Comparison of ENCODE assay signal across 8 mouse cellular contexts in the genomic region with DNA sequence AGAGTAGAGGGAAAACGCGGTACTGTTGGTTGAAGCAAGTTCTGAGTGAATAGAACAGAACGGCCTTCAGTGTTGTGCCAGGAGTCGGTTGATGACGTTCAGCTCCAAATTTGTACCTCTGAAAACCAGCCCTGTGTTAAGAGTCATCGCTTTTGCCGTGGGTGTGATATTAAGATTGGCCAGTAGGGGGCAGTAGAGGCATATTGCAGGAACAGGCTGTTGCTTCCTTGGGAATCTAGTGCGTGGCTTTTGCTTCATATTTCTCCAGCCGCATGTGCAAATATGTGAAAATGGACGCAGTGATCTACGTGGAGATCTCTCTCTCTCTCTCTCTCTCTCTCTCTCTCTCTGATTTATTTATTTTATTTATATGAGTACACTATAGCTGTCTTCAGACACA. TPM values are rescaled to one million over a fixed set of nuclear protein-coding genes. Genes with fewer than 3 reads are reported as not detected.
A peak's percentile ranks its signal among the peaks of the same experiment; 100 is the strongest.
DNase-seq lines count a peak whose midpoint lies in the region; ATAC-seq lines count a peak whose summit lies in the region.

No protein-coding gene starts in this region.

- H3K36me3 ChIP-seq in embryonic facial prominence, embryonic 12.5 days: no peaks in the 10 kb centered on the region

- H3K9me3 ChIP-seq in embryonic facial prominence, embryonic 12.5 days: no peaks in the 10 kb centered on the region

- no peak overlapping the region for H3K9ac ChIP-seq in embryonic facial prominence, embryonic 12.5 days

- H3K4me2 ChIP-seq in embryonic facial prominence, embryonic 12.5 days (replicated peaks): peak overlapping the region; percentile 16; the same call in 1 of the 2 replicates

- peaks cover 9% of the 10 kb centered on the region; the same call in 1 of the 2 replicates for H3K4me1 ChIP-seq in embryonic facial prominence, embryonic 12.5 days

- no peak for ATAC-seq in embryonic facial prominence, embryonic 12.5 days (ENCODE audit: insufficient number of reproducible peaks, insufficient read depth, low FRiP score, low TSS enrichment)

- no peak overlapping the region for H3K27ac ChIP-seq in embryonic facial prominence, embryonic 12.5 days

- WGBS in embryonic facial prominence, embryonic 12.5 days: 6% methylated on average over 11 of the region's 11 CpGs

- no peaks in the 10 kb centered on the region for H3K27me3 ChIP-seq in embryonic facial prominence, embryonic 12.5 days

- peak; percentile 86 for DNase-seq in ES-CJ7 (ENCODE audit: low read depth, low spot score)
- peak; percentile 92 to 93 for DNase-seq in adrenal gland, postnatal 36 days
- peak; percentile 74 to 89 for DNase-seq in heart, adult 9 months (ENCODE audit: low spot score in 2 of 2)
- DNase-seq in layer of hippocampus, adult 8-10 months (ENCODE audit: low spot score in 2 of 2): peak; percentile 92 to 97
- DNase-seq in lung, postnatal 4 days: peak; percentile 78 to 92
- peak; percentile 90 for DNase-seq in right cerebral cortex, postnatal 25 days
- DNase-seq in urinary bladder, postnatal 4 days (ENCODE audit: low spot score in 2 of 2): peak; percentile 79 to 91

- H3K4me3 ChIP-seq in embryonic facial prominence, embryonic 12.5 days: no peak overlapping the region

RNA-seq across cellular contexts. Expression of a gene that starts 2.1 kb away (rescaled TPM):
- total RNA-seq in adrenal gland, postnatal 36 days (2021): 10 to 100 TPM; 10.6 to 19.6 TPM
- 0.64 and 0.88 TPM in 2 replicates for polyA plus RNA-seq in embryonic facial prominence, embryonic 12.5 days (2016; fragmentation: Nextera tagmentation; extraction: Ambion mirVana)
- 1 to 10 TPM; 1.0 to 1.7 (median 1.6) TPM for total RNA-seq in layer of hippocampus, adult 8-10 months (2022)

RNA-seq across cellular contexts. Expression of a gene that starts 2.2 kb away (rescaled TPM):
- total RNA-seq in adrenal gland, postnatal 36 days (2021): 10 to 100 TPM; 25.2 to 28.7 TPM
- 13.1 TPM in 2 replicates for polyA plus RNA-seq in embryonic facial prominence, embryonic 12.5 days (2016; fragmentation: Nextera tagmentation; extraction: Ambion mirVana)
- total RNA-seq in layer of hippocampus, adult 8-10 months (2022): 10 to 100 TPM; 68.7 to 78.3 (median 75.5) TPM

Comparison
In these comparisons a context has a peak if more than half of its experiments do, and no peak if none do; other contexts are left out.
1. RNA of a gene that starts 2.1 kb away (total RNA-seq): 10.6 to 19.6 TPM in adrenal gland, postnatal 36 days; 1.0 to 1.7 TPM in layer of hippocampus, adult 8-10 months; every median in the first group is over 4 times any median in the second.
2. Peak in every context shown above with its lines, with median percentiles within 50 percentile points of each other: DNase-seq.